Mouse (Mus musculus): ENCODE measurements around the gene Wnk4.

Gene Wnk4

GRCm38 (mm10) chr11:101259948-101260825, at the start of gene Wnk4:
TSS of gene Wnk4 (plus strand) at chr11:101260567.
- no peak for DNase-seq

GRCm38 (mm10) chr11:101211970-101212369, 48.4 kb upstream of the Wnk4 start:
- no peak for DNase-seq

GRCm38 (mm10) chr11:101216936-101217335, 43.4 kb upstream of the Wnk4 start:
- DNase-seq: no peak

GRCm38 (mm10) chr11:101218436-101219055, 41.8 kb upstream of the Wnk4 start:
- no peak for DNase-seq

GRCm38 (mm10) chr11:101220853-101221252, 39.5 kb upstream of the Wnk4 start:
- no peak for DNase-seq

GRCm38 (mm10) chr11:101221306-101221986, 38.9 kb upstream of the Wnk4 start:
- DNase-seq: no peak

GRCm38 (mm10) chr11:101224337-101224736, 36.0 kb upstream of the Wnk4 start:
- no peak for DNase-seq

GRCm38 (mm10) chr11:101225331-101226064, 34.9 kb upstream of the Wnk4 start:
- no peak for DNase-seq

- peak; percentile 91 for DNase-seq
Measured at GRCm38 (mm10) chr11:101226065-101226701, 34.2 kb upstream of the Wnk4 start, which contains the start of gene Ezh1. TSS of gene Ezh1 (minus strand) at chr11:101226463.

GRCm38 (mm10) chr11:101229361-101229900, 30.9 kb upstream of the Wnk4 start:
- DNase-seq: no peak

- no peak for DNase-seq
Measured at GRCm38 (mm10) chr11:101230061-101230511, 30.3 kb upstream of the Wnk4 start.

GRCm38 (mm10) chr11:101230526-101230925, 29.8 kb upstream of the Wnk4 start:
- no peak for DNase-seq

- DNase-seq: no peak
Measured at GRCm38 (mm10) chr11:101230991-101231871, 29.1 kb upstream of the Wnk4 start.

GRCm38 (mm10) chr11:101232010-101232839, 28.1 kb upstream of the Wnk4 start:
- DNase-seq: no peak

- DNase-seq: no peak
Measured at GRCm38 (mm10) chr11:101233240-101233639, 27.1 kb upstream of the Wnk4 start.

GRCm38 (mm10) chr11:101234124-101234523, 26.2 kb upstream of the Wnk4 start:
- DNase-seq: no peak

GRCm38 (mm10) chr11:101235429-101235828, 24.9 kb upstream of the Wnk4 start:
- DNase-seq: no peak

- DNase-seq: no peak
Measured at GRCm38 (mm10) chr11:101236782-101237181, 23.6 kb upstream of the Wnk4 start.

GRCm38 (mm10) chr11:101238071-101238647, 22.2 kb upstream of the Wnk4 start:
- peak; percentile 55 for DNase-seq

All from right cerebral cortex, adult 18-20 months (tissue).